Mouse (Mus musculus) liver, embryonic 11.5 days (tissue): ENCODE data around the gene Cacna1d. TPM values are rescaled to one million over a fixed set of nuclear protein-coding genes. Genes with fewer than 3 reads are reported as not detected.
A peak's percentile ranks its signal among the peaks of the same experiment; 100 is the strongest.

Experiments
- ATAC-seq: fragments of 200-750 bp; cut with Nextera tagmentation; replicated peaks from 2 replicates; pipeline ENCODE4 v1.8.0; 2017; ENCODE audit warnings: moderate number of reproducible peaks, mild to moderate bottlenecking, moderate TSS enrichment, moderate library complexity; ENCODE audit not compliant: low FRiP score
- DNase-seq: peaks from one replicate; pipeline ENCODE4 v3.0.0-alpha.2; 2017; ENCODE audit warnings: low spot score
- H3K27ac ChIP-seq: fragments of 300-500 bp; sonication (generic); 2 replicates; pipeline ENCODE4 v1.5.1; 2014; ENCODE audit warnings: mild to moderate bottlenecking, low read depth, low read length, control low read depth
- H3K27me3 ChIP-seq: fragments of 300-500 bp; sonication (generic); replicated peaks from 2 replicates; pipeline ENCODE4 v1.6.1; 2014; ENCODE audit warnings: low read length, mixed read lengths; ENCODE audit not compliant: control insufficient read depth, insufficient read depth
- H3K36me3 ChIP-seq: fragments of 300-500 bp; sonication (generic); 2 replicates; pipeline ENCODE4 v1.6.1; 2014; ENCODE audit warnings: mild to moderate bottlenecking, low read length, moderate library complexity, mixed read lengths; ENCODE audit not compliant: control insufficient read depth, insufficient read depth
- H3K4me1 ChIP-seq: fragments of 300-500 bp; sonication (generic); replicated peaks from 2 replicates; pipeline ENCODE4 v1.6.1; 2014; ENCODE audit warnings: low read length, mixed read lengths; ENCODE audit not compliant: control insufficient read depth, insufficient read depth
- H3K4me2 ChIP-seq: fragments of 300-500 bp; sonication (generic); 2 replicates; pipeline ENCODE4 v1.6.1; 2014; ENCODE audit warnings: mild to moderate bottlenecking, control low read depth, moderate library complexity
- H3K4me3 ChIP-seq: fragments of 300-500 bp; sonication (generic); 2 replicates; pipeline ENCODE4 v1.5.1; 2014; ENCODE audit warnings: low read depth, low read length, control low read depth
- H3K9ac ChIP-seq: fragments of 300-500 bp; sonication (generic); 2 replicates; pipeline ENCODE4 v1.6.1; 2014; ENCODE audit warnings: low read depth, low read length, control low read depth
- H3K9me3 ChIP-seq: fragments of 300-500 bp; sonication (generic); 2 replicates; pipeline ENCODE4 v1.6.1; 2016; ENCODE audit warnings: low read length, inconsistent platforms, mixed read lengths; ENCODE audit not compliant: control insufficient read depth
- WGBS: fragments of 180-500 bp; shearing (Covaris S2); extraction: QIAGEN DNeasy Blood & Tissue Kit; methylation state at CpG from one replicate; pipeline ENCODE4 v1.1.7; 2014; 5-methylcytosine and 5-hydroxymethylcytosine counted together
- polyA plus RNA-seq: library from polyadenylated mRNA; unstranded; fragments of >200 nt; fragmentation: Nextera tagmentation; extraction: Ambion mirVana; gene quantifications from 2 replicates; pipeline ENCODE4 v1.2.1, GENCODE M21; 2014

The Cacna1d gene
- polyA plus RNA-seq, 1 experiment from 2014 or later: 1.2 TPM

- no peak overlapping the region for H3K4me2 ChIP-seq
- H3K4me3 ChIP-seq: no peak overlapping the region
- H3K27me3 ChIP-seq: no peaks in the 10 kb centered on the region
- no peaks in the 10 kb centered on the region for H3K4me1 ChIP-seq
- H3K36me3 ChIP-seq: no peaks in the 10 kb centered on the region
- 80% methylated on average over 7 of the region's 7 CpGs for WGBS
- H3K9me3 ChIP-seq: no peaks in the 10 kb centered on the region
- H3K9ac ChIP-seq: no peak overlapping the region
- DNase-seq: no peak
- no peak overlapping the region for H3K27ac ChIP-seq
- no peak for ATAC-seq
Observed at GRCm38 (mm10) chr14:30343740-30344139, 147.5 kb downstream of the Cacna1d start.

GRCm38 (mm10) chr14:30341825-30342590 is 149.2 kb downstream of the Cacna1d start:
- Histone ChIP-seq H3K27me3 (no peaks in the 10 kb centered on the region), H3K36me3 (no peaks in the 10 kb centered on the region), H3K27ac (no peak overlapping the region), H3K4me3 (no peak overlapping the region), H3K4me1 (no peaks in the 10 kb centered on the region), H3K4me2 (no peak overlapping the region), H3K9ac (no peak overlapping the region), H3K9me3 (no peaks in the 10 kb centered on the region)
- 80% methylated on average over 12 of the region's 12 CpGs for WGBS
- no peak for DNase-seq
- ATAC-seq: no peak

- no peaks in the 10 kb centered on the region for H3K36me3 ChIP-seq
- 71% methylated on average over 3 of the region's 3 CpGs for WGBS
- H3K4me1 ChIP-seq: no peaks in the 10 kb centered on the region
- no peak for ATAC-seq
- no peak overlapping the region for H3K4me3 ChIP-seq
- no peaks in the 10 kb centered on the region for H3K9me3 ChIP-seq
- no peak overlapping the region for H3K9ac ChIP-seq
- H3K4me2 ChIP-seq: no peak overlapping the region
- H3K27ac ChIP-seq: no peak overlapping the region
- no peaks in the 10 kb centered on the region for H3K27me3 ChIP-seq
- DNase-seq: no peak
Observed at GRCm38 (mm10) chr14:30340140-30340539, 151.1 kb downstream of the Cacna1d start.

GRCm38 (mm10) chr14:30331856-30332255 is 159.4 kb downstream of the Cacna1d start:
- Histone ChIP-seq H3K36me3 (no peaks in the 10 kb centered on the region), H3K9ac (no peak overlapping the region), H3K4me3 (no peak overlapping the region), H3K27me3 (no peaks in the 10 kb centered on the region), H3K9me3 (no peaks in the 10 kb centered on the region), H3K4me2 (no peak overlapping the region), H3K27ac (no peak overlapping the region), H3K4me1 (no peaks in the 10 kb centered on the region)
- ATAC-seq (no peak), DNase-seq (no peak)
- 69% methylated on average over 1 of the region's 1 CpGs for WGBS

GRCm38 (mm10) chr14:30330416-30331181 is 160.7 kb downstream of the Cacna1d start:
- WGBS: 79% methylated on average over 17 of the region's 17 CpGs
- Histone ChIP-seq H3K27ac (no peak overlapping the region), H3K9me3 (no peaks in the 10 kb centered on the region), H3K27me3 (no peaks in the 10 kb centered on the region), H3K9ac (no peak overlapping the region), H3K36me3 (no peaks in the 10 kb centered on the region), H3K4me1 (no peaks in the 10 kb centered on the region), H3K4me3 (no peak overlapping the region), H3K4me2 (no peak overlapping the region)
- ATAC-seq (no peak), DNase-seq (no peak)

GRCm38 (mm10) chr14:30329109-30329508 is 162.1 kb downstream of the Cacna1d start:
- Histone ChIP-seq H3K9ac (no peak overlapping the region), H3K36me3 (no peaks in the 10 kb centered on the region), H3K9me3 (no peaks in the 10 kb centered on the region), H3K27ac (no peak overlapping the region), H3K27me3 (no peaks in the 10 kb centered on the region), H3K4me2 (no peak overlapping the region), H3K4me1 (no peaks in the 10 kb centered on the region), H3K4me3 (no peak overlapping the region)
- DNase-seq (no peak), ATAC-seq (0 out of 2 replicates have a peak, but pooled peaks have one; percentile 31)
- 67% methylated on average over 11 of the region's 11 CpGs for WGBS

- no peak overlapping the region for H3K9ac ChIP-seq
- ATAC-seq (no peak), DNase-seq (no peak)
- no peaks in the 10 kb centered on the region for H3K36me3 ChIP-seq
- 60% methylated on average over 7 of the region's 7 CpGs for WGBS
- no peak overlapping the region for H3K4me2 ChIP-seq
- no peaks in the 10 kb centered on the region for H3K9me3 ChIP-seq
- H3K27ac ChIP-seq: no peak overlapping the region
- H3K4me1 ChIP-seq: no peaks in the 10 kb centered on the region
- no peaks in the 10 kb centered on the region for H3K27me3 ChIP-seq
- no peak overlapping the region for H3K4me3 ChIP-seq
Observed at GRCm38 (mm10) chr14:30327452-30327851, 163.8 kb downstream of the Cacna1d start.

- Histone ChIP-seq H3K27ac (no peak overlapping the region), H3K4me2 (no peak overlapping the region), H3K4me3 (no peak overlapping the region), H3K36me3 (no peaks in the 10 kb centered on the region), H3K4me1 (no peaks in the 10 kb centered on the region), H3K9ac (no peak overlapping the region), H3K9me3 (no peaks in the 10 kb centered on the region), H3K27me3 (no peaks in the 10 kb centered on the region)
- 46% methylated on average over 8 of the region's 8 CpGs for WGBS
- no peak for DNase-seq
- no peak for ATAC-seq
Observed at GRCm38 (mm10) chr14:30327051-30327450, 164.2 kb downstream of the Cacna1d start.

- Histone ChIP-seq H3K4me3 (no peak overlapping the region), H3K27ac (no peak overlapping the region), H3K36me3 (no peaks in the 10 kb centered on the region), H3K9me3 (no peaks in the 10 kb centered on the region), H3K4me1 (no peaks in the 10 kb centered on the region), H3K9ac (no peak overlapping the region), H3K27me3 (no peaks in the 10 kb centered on the region), H3K4me2 (no peak overlapping the region)
- ATAC-seq (no peak), DNase-seq (no peak)
- WGBS: 61% methylated on average over 4 of the region's 4 CpGs
Observed at GRCm38 (mm10) chr14:30326226-30326625, 165.0 kb downstream of the Cacna1d start.
